Mouse (Mus musculus) spleen, postnatal 14 days (tissue): ENCODE measurements around the gene Drp2.

Experiments used
- DNase-seq, 2 experiments: peaks; one replicate each; pipeline ENCODE4 v3.0.0; 2021 to 2022; ENCODE audit warnings: low spot score in 2 of 2

Drp2 gene

DNA sequence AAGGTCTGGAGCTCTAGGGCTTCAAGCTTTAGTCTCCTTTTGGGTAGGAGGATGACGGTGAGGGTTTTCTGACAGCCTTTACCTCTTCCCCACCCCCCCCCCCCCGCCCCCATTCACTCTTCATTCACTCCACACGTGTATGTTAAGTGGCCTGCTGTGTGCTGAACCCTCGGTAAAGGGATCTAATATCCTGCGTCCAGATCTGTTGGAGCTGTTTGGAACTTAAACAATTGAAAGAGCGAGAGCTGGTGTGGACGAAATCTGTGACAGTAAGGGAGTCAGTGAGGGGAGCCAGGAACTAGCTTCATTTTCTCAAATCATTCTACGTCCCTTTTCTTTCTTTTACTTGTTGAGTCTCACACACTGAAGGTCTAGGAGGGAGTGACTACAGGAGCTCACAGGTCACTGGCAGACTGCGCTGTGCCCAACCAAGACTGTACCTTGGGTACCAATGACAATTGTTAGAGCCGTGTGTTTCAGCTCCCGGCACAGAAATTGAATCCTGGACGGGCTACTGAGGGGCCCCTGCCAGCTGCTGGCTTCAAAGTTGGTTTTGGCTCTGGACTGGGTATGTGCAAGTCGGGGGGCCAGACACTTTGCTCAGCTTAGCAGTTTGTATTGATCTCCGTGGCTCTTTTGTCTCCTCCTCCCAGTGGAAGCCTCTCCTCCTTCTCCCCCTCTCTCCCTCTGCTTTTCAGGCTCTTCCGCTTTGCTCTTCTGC lies at the start of gene Drp2:
Gene Drp2 (plus strand): TSS at position 689 of the 721 bp plus-strand sequence.
- DNase-seq, result no peak

- DNase-seq, result no peak
Measured at GRCm38 (mm10) chrX:134359336-134359735, 45.0 kb upstream of the Drp2 start.

DNA sequence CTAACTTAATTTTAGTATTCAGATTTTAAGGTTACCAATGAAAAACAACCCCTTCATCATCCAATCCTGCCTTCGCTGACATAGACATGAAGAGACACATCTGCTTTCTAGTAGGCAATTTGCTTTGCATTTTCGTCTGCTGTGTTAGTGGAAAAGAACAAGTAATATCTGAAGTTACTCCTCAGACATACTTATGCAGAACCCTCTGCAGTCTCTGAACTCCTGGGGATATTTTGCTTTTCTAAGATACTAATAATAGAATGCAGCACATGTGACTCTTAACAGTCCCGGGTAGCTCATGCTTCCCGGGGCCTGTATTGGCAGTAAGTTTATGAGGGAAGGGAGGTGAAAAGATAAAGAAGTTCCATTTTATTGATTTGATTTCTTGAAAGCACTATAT lies 42.2 kb upstream of the Drp2 start:
- DNase-seq, result no peak

DNA sequence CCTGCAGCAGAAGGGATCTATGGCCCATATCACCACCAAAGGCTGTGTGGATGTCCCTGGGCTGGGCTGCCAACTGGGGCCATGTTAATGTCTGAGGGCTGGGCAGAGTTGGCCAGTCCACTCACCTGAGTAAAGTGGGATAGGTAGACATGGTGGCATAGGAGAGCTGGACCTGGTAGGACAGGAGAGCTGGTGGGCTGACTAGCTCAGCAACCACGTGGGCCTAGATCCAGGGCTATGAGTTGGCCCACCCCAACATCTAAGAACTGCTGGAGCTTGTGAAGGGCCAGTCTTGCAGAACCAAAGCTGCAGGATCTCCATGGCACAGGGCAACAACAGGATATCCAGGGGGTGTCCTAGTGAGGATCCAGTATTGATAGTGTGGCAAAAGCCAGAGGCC lies 38.9 kb upstream of the Drp2 start:
- DNase-seq, result no peak

- DNase-seq, result no peak
Measured at GRCm38 (mm10) chrX:134366547-134366946, 37.8 kb upstream of the Drp2 start.

DNA sequence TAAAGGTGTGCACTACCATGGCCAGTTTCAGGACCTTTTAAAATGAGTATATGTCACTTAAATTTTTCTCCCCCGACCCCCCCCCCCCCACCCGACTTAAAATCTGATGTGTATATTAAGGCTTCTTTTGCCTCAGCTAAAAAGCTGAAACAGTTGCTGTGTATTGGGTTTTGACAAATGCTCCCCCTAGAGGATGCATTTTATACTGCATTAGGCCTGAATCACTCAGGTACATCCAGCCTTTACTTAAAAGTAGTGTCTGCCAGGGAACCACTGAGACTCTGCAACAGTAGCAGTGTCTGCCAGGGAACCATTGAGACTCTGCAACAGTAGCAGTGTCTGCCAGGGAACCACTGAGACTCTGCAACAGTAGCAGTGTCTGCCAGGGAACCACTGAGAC lies 33.1 kb upstream of the Drp2 start:
- no peak for DNase-seq

DNA sequence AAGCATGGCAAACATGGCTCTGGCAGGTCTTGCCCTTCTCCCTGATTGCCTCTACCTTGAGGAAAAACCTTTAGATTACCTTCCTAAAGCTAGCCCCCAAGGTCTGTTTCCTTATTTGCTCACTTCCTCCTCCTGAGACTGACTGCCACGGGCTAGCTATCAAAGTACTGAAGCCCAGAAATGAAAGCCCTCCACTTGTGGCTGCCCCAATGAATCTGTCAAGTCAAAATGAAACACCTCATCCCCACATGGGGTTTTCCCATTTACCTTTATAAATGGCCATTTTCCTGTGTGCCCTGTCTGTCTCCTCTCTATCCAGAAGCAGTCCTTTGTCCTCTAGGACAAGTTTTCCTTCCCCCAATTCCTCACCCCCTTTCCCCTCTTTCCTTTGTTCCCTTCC lies 30.2 kb upstream of the Drp2 start:
- no peak for DNase-seq

- no peak for DNase-seq
Measured at GRCm38 (mm10) chrX:134384896-134385295, 19.5 kb upstream of the Drp2 start.

DNA sequence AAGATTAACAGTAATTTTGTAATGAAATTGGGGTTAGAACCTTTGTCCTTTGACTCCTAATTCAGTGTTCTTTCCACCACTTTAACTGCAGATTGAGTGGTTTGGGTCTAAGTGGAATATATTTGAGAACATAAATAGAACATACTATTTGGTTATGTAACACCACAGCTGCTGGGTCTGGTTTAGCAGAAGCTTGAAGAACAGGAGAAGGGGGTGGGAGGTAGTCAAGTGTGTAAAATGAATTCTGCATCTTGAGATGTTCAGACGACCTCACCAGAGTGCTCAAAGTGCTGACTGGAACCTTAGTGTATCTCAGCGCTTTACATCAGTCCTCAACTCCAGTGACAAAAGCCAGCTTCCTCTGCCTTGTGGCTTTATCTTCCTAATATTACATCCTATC lies 5.4 kb upstream of the Drp2 start:
- DNase-seq, result no peak

DNA sequence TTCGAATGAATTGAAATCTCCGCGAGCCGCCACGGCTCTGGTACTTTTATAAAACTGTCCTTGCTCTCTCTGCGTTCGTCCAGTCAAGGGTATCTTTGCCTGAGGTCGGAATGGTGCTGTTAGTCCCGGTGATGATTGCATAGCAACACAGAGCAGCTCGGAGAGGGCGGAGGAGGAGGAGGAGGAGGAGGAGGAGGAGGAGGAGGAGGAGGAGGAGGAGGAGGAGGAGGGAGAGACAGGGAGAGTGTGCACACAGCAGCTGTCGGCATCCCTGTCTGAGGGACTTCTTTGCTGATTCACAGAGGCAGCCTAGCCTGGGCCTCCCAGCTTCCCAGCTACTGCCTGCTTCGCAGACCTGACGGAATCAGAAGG lies 219 bp downstream of the Drp2 start:
- no peak for DNase-seq

GRCm38 (mm10) chrX:134409354-134409900 lies 5.1 kb downstream of the Drp2 start:
- DNase-seq, result no peak

GRCm38 (mm10) chrX:134412096-134412495 lies 7.7 kb downstream of the Drp2 start:
- DNase-seq, result no peak

- DNase-seq, result no peak
Measured at GRCm38 (mm10) chrX:134420097-134420496, 15.7 kb downstream of the Drp2 start.

DNA sequence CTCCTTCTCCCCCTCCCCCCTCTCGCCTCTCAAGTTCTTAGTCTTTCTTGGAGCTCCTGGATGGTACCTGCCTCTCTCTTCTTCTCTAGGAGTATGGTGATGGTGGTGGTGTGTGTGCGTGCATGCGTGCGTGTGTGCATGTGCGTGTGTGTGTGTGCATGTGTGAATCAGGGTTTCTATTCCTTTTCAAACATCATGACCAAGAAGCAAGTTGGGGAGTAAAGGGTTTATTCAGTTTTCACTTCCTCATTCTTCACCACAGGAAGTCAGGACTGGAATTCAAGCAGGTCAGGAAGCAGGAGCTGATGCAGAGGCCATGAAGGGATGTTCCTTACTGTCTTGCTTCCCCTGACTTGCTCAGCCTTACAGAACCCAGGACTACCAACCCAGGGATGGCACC lies 19.9 kb downstream of the Drp2 start:
- DNase-seq, result no peak

DNA sequence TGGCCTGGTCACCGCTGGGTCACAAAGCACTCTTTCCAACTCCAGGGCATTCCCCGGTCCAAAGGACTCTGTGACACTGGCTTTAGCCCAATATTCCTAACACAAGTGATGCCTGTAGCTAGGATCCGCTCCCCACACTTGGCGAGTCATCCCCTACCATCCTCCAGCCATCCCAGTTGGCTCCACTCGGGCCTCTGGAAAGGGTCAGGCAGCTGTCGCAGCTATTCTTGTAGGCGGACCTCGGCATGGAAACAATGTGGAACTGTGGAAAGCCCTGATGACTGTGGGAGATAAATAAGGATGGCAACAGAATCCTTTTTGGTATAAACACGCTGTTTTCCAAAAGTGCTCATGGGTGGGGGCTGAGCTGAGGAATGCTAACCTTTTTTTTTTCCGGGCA lies 21.4 kb downstream of the Drp2 start:
- DNase-seq, result no peak

DNA sequence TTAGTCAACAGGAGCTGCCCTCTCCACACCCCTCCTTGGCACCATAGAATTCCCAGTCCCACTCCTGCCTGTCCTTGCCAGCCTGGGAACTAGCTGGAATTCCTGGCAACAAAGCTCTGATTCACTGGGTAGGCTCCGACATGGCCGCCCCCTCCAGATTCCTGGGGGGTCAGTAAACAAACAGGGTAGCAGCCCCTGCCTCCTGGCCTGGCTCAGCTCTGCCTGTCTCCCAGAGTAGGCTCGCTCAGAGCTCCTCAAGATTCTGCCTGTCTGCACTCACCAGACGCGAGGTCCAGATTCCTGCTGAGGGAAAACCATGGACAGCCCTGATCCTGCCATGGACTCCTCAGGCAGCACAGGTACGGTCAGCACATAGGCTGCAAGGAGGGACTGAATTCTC lies 22.5 kb downstream of the Drp2 start:
- DNase-seq, result no peak

DNA sequence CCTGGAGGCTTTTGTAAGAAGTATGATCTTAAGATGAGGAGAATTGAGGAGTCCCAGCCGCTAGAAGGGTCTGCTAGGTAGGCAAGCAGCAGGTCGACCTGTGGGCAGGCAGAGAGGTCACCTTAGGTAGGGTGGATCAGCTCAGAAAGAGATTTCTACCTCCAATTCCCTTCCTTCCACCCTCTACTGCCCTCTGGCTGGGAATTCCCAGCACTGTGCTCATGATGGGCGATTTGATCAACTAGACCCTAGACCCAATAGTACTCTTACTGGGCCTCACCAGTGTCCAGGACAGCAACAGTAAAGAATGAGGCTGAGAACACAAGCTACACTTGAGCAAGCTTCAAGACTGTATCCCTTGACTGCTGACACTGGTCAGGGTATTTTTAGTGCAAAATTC lies 23.0 kb downstream of the Drp2 start:
- DNase-seq, result no peak

- no peak for DNase-seq
Measured at GRCm38 (mm10) chrX:134474988-134475710, 70.8 kb downstream of the Drp2 start.

- DNase-seq, result no peak
Measured at GRCm38 (mm10) chrX:134476290-134476689, 71.9 kb downstream of the Drp2 start, which contains the start of gene Taf7l. Taf7l (minus strand) TSS chrX:134476490.

- no peak for DNase-seq
Measured at GRCm38 (mm10) chrX:134481720-134482119, 77.4 kb downstream of the Drp2 start.

DNA sequence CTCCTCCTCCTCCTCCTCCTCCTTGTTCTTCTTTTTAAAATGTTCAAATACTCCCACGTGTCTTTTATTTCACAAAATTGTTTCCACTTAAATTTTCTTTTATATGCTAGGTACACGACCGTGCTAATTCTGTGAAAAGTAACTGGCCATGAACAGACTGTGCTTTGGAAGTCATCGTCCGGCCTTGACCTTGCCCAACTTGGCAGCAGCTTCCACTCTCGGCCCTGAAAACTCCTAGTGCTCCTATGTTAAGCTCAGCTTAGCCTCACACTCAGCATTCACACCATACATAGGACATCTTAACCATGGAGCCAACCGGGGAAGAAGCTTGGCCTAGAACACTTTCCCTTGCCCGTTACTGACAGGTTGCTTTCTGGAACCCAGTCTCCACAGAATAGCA lies 96.3 kb downstream of the Drp2 start:
- DNase-seq, result no peak
